Comparison of ENCODE assay signal across 34 mouse cellular contexts in the genomic region with DNA sequence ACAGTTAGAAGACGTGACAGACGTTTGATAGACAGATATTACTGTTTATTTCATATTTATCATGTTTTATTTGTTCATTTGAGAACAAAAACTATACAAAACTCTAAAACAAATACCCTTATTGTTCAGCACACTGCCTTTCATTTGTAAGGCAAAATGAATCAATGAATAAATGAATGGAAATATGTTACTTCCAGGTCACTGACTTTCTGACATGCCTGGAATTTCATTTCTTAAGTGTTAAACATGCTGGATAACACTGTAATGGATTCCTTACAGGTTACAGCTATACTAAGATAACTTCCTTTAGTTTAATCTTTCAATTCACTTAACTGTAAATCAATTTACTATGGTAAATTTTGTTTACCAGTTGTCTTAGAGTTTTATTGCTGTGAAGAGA.
"Had no signal": no experiment of that assay in that cellular context is flagged by ENCODE, and none has a peak within 500 bp of the region (broad histone marks: within the 10 kb centered on the region; RNA-seq: fewer than 3 reads in every experiment).

No protein-coding gene starts in this region.

- DNase-seq: heart, postnatal 10 days; heart, postnatal 14 days; heart, postnatal 36 days; heart, postnatal 4 days; kidney, adult 11 months; kidney, adult 18-20 months; kidney, adult 2 months; kidney, adult 8-10 months; kidney, adult 9 months; kidney, postnatal 10 days; kidney, postnatal 14 days; kidney, postnatal 25 days; kidney, postnatal 36 days; kidney, postnatal 4 days; layer of hippocampus, adult 9-11 months; layer of hippocampus, postnatal 36 days had no signal

- H3K4me3 ChIP-seq: heart, embryonic 10.5 days; heart, embryonic 13.5 days; heart, embryonic 15.5 days; hindbrain, embryonic 10.5 days; hindbrain, embryonic 12.5 days; hindbrain, embryonic 13.5 days; hindbrain, embryonic 15.5 days; intestine, embryonic 15.5 days; kidney, embryonic 15.5 days; layer of hippocampus, adult 2 months had no signal

- H3K9me3 ChIP-seq: heart, embryonic 10.5 days; heart, embryonic 13.5 days; heart, embryonic 15.5 days; hindbrain, embryonic 12.5 days; hindbrain, embryonic 13.5 days; hindbrain, embryonic 15.5 days; intestine, embryonic 15.5 days; kidney, embryonic 15.5 days had no signal

- H3K27me3 ChIP-seq: heart, embryonic 13.5 days; heart, embryonic 15.5 days; hindbrain, embryonic 12.5 days; hindbrain, embryonic 13.5 days; hindbrain, embryonic 15.5 days; intestine, embryonic 15.5 days; kidney, embryonic 15.5 days had no signal

- H3K36me3 ChIP-seq: heart, embryonic 10.5 days; heart, embryonic 13.5 days; heart, embryonic 15.5 days; hindbrain, embryonic 10.5 days; hindbrain, embryonic 12.5 days; hindbrain, embryonic 13.5 days; hindbrain, embryonic 15.5 days; intestine, embryonic 15.5 days; kidney, embryonic 15.5 days had no signal

- ATAC-seq: hindbrain, embryonic 16.5 days; hindbrain, postnatal 0 days; inflammation-experienced regulatory T-cells, adult 6 months; intestine, embryonic 15.5 days; intestine, embryonic 16.5 days; intestine, postnatal 0 days had no signal

- H3K27ac ChIP-seq: heart, embryonic 10.5 days; heart, embryonic 13.5 days; heart, embryonic 15.5 days; hindbrain, embryonic 10.5 days; hindbrain, embryonic 12.5 days; hindbrain, embryonic 13.5 days; hindbrain, embryonic 14.5 days; hindbrain, embryonic 15.5 days; hindbrain, postnatal 0 days; intestine, embryonic 15.5 days; kidney, embryonic 15.5 days; kidney, postnatal 0 days; layer of hippocampus, adult 2 months had no signal

- H3K4me1 ChIP-seq: heart, embryonic 10.5 days; heart, embryonic 13.5 days; heart, embryonic 15.5 days; hindbrain, embryonic 10.5 days; hindbrain, embryonic 12.5 days; hindbrain, embryonic 13.5 days; hindbrain, embryonic 15.5 days; intestine, embryonic 15.5 days; kidney, embryonic 15.5 days had no signal

- H3K9ac ChIP-seq: heart, embryonic 13.5 days; heart, embryonic 15.5 days; hindbrain, embryonic 12.5 days; hindbrain, embryonic 13.5 days; hindbrain, embryonic 14.5 days; hindbrain, embryonic 15.5 days; intestine, embryonic 15.5 days; kidney, embryonic 15.5 days had no signal

- H3K4me2 ChIP-seq: heart, embryonic 11.5 days; heart, embryonic 13.5 days; heart, embryonic 15.5 days; hindbrain, embryonic 12.5 days; hindbrain, embryonic 13.5 days; hindbrain, embryonic 14.5 days; hindbrain, embryonic 15.5 days; intestine, embryonic 15.5 days; kidney, embryonic 15.5 days had no signal
